Mouse (Mus musculus): ENCODE results near the gene Fam98b. TPM values are rescaled to one million over a fixed set of nuclear protein-coding genes. Genes with fewer than 3 reads are reported as not detected.

Gene Fam98b
- polyA plus RNA-seq, 1 experiment: 30.1 TPM

GRCm38 (mm10) chr2:117222651-117223050, 26.9 kb upstream of the Fam98b start:
- Histone ChIP-seq H3K4me1 (ENCODE audit: control insufficient read depth, insufficient read depth, low read length) (peaks cover 2% of the 10 kb centered on the region), H3K4me3 (ENCODE audit: insufficient read depth, low read length) (no peak overlapping the region), H3K27ac (ENCODE audit: insufficient read depth, low read depth, low read length) (no peak overlapping the region)
- TF ChIP-seq POLR2A (IDR thresholded peaks at IDR 0.05; ENCODE audit: borderline replicate concordance, low read depth, low read length): no peak
- no peak for TF ChIP-seq CTCF (IDR thresholded peaks at IDR 0.05; ENCODE audit: low read depth, low read length)

DNA sequence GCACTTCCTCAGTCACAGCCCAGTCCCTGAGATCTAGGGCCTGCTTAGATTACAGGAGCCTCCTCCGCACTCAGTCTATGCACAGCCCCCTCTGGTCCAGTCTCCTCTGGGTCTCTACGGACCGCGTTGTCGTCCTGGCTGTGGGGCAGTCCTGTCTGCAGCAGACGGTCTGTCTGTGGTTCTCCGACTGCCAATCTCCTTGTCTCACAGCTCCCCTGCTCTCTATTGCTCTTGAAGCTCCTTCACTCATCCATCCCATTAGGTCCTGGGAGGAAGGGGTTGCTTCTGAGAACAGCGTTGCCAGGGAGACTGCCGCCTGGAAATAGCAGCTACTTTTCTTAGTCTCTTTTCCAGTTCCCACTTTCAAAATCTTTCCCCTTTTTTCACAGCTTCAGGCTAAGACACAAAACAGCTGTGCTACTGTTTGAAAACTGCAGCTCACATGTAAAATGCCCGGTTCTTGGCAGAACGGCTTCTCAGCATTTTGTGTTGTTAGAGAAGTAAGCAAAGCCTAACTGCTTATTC, 20.9 kb upstream of the Fam98b start:
- Histone ChIP-seq H3K4me1 (ENCODE audit: control insufficient read depth, insufficient read depth, low read length) (peaks cover 2% of the 10 kb centered on the region), H3K4me3 (ENCODE audit: insufficient read depth, low read length) (no peak overlapping the region), H3K27ac (ENCODE audit: insufficient read depth, low read depth, low read length) (no peak overlapping the region)
- no peak for TF ChIP-seq CTCF (IDR thresholded peaks at IDR 0.05; ENCODE audit: low read depth, low read length)
- no peak for TF ChIP-seq POLR2A (IDR thresholded peaks at IDR 0.05; ENCODE audit: borderline replicate concordance, low read depth, low read length)

DNA sequence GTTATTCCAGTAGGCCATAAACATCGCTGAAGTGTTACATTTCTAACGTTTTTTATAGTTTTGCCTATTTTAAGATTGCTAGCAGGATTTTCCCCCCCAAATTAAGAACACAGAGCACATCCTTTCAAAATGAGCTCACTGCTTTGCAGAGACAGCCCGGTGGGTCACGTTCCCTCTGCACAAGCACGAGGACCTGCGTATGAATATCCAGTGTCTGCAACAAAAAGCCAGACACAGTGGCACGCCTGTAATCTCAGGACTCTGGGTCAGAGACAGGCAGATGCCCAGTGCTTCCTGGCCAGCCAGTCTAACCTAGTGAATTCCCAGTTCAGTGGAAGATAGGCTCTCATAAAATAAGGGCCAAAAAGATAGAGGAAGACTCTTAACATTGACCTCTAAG, 19.3 kb upstream of the Fam98b start:
- H3K4me3 ChIP-seq (ENCODE audit: insufficient read depth, low read length): no peak overlapping the region
- no peak overlapping the region for H3K27ac ChIP-seq (ENCODE audit: insufficient read depth, low read depth, low read length)
- H3K4me1 ChIP-seq (ENCODE audit: control insufficient read depth, insufficient read depth, low read length): peaks cover 2% of the 10 kb centered on the region
- TF ChIP-seq CTCF (IDR thresholded peaks at IDR 0.05; ENCODE audit: low read depth, low read length): no peak
- TF ChIP-seq POLR2A (IDR thresholded peaks at IDR 0.05; ENCODE audit: borderline replicate concordance, low read depth, low read length): no peak

DNA sequence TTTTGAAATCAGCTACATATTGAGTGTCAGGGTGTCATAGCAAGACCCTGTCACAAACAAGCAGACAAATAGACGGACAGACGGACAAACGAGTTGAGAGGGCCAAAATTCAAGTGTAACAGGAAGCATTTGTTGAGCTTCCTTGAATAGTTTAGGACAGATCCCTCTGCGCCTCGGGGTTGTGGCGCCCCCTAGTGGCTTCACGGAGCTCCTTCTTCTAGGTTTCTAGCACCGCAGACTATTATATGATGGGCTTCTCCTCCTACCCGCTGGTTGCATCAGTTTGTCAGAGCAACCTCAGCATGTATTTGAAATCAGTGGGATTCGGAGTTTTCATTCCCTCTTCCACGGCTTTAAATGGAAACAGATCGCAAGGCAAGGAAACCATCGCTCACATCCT, 18.3 kb upstream of the Fam98b start:
- Histone ChIP-seq H3K27ac (ENCODE audit: insufficient read depth, low read depth, low read length) (no peak overlapping the region), H3K4me3 (ENCODE audit: insufficient read depth, low read length) (no peak overlapping the region), H3K4me1 (ENCODE audit: control insufficient read depth, insufficient read depth, low read length) (peaks cover 2% of the 10 kb centered on the region)
- TF ChIP-seq POLR2A (IDR thresholded peaks at IDR 0.05; ENCODE audit: borderline replicate concordance, low read depth, low read length) (no peak), CTCF (IDR thresholded peaks at IDR 0.05; ENCODE audit: low read depth, low read length) (peak; percentile 97)

DNA sequence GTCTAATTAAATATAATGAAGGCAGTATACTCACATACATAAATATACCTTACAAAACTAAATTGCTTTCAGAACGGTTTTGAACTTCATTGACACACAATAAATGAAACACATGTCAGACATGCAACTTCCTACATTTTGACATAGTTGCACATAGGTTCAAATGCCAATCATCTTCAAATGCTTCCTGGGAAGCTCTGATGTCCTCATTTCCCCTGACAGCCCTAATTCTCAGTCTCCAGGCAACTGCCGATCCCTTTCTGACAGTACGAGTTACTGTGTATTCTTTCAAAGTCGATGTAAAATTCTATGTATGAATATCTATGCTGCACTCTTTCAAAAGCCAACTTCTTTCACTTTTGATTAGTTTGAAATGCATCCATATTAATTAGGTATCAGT, 7.6 kb upstream of the Fam98b start:
- H3K27ac ChIP-seq (ENCODE audit: insufficient read depth, low read depth, low read length): no peak overlapping the region
- H3K4me1 ChIP-seq (ENCODE audit: control insufficient read depth, insufficient read depth, low read length): no peaks in the 10 kb centered on the region
- no peak overlapping the region for H3K4me3 ChIP-seq (ENCODE audit: insufficient read depth, low read length)
- no peak for TF ChIP-seq POLR2A (IDR thresholded peaks at IDR 0.05; ENCODE audit: borderline replicate concordance, low read depth, low read length)
- no peak for TF ChIP-seq CTCF (IDR thresholded peaks at IDR 0.05; ENCODE audit: low read depth, low read length)

DNA sequence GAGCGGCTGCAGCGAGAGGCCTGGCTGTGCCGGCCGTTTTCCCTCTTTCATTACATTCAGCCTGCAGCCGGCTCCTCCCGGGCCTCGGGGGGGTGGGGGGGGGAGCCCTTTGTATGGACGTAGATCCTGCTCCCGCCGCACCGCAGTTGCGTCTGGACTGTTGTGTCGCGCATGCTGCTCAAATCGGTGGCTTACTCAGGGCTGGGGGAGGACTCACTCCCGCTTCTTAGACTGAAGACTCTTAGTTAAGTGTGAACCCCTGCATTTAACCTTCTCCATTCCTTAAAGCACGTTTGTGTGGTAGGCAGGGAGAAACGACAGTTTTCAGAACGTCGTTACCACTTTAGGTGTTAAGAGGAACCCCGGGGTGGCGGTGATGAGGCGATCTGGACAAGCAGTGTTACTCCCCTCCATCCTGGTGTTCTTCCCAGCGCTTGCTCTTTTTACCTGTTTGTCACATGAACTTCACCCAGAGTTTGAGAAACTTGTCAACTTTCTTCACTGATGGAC, 517 bp downstream of the Fam98b start:
- H3K4me1 ChIP-seq (ENCODE audit: control insufficient read depth, insufficient read depth, low read length): peaks cover 2% of the 10 kb centered on the region; the same call in 1 of the 2 replicates
- no peak for TF ChIP-seq CTCF (IDR thresholded peaks at IDR 0.05; ENCODE audit: low read depth, low read length)
- no peak for TF ChIP-seq POLR2A (IDR thresholded peaks at IDR 0.05; ENCODE audit: borderline replicate concordance, low read depth, low read length)
- no peak overlapping the region for H3K27ac ChIP-seq (ENCODE audit: insufficient read depth, low read depth, low read length)
- peak overlapping the region; percentile 94 for H3K4me3 ChIP-seq (ENCODE audit: insufficient read depth, low read length)

GRCm38 (mm10) chr2:117255415-117255814, 5.9 kb downstream of the Fam98b start:
- no peak overlapping the region for H3K27ac ChIP-seq (ENCODE audit: insufficient read depth, low read depth, low read length)
- no peak overlapping the region for H3K4me3 ChIP-seq (ENCODE audit: insufficient read depth, low read length)
- TF ChIP-seq CTCF (IDR thresholded peaks at IDR 0.05; ENCODE audit: low read depth, low read length) (no peak), POLR2A (IDR thresholded peaks at IDR 0.05; ENCODE audit: borderline replicate concordance, low read depth, low read length) (no peak)
- H3K4me1 ChIP-seq (ENCODE audit: control insufficient read depth, insufficient read depth, low read length): peaks cover 4% of the 10 kb centered on the region; the same call in 1 of the 2 replicates

DNA sequence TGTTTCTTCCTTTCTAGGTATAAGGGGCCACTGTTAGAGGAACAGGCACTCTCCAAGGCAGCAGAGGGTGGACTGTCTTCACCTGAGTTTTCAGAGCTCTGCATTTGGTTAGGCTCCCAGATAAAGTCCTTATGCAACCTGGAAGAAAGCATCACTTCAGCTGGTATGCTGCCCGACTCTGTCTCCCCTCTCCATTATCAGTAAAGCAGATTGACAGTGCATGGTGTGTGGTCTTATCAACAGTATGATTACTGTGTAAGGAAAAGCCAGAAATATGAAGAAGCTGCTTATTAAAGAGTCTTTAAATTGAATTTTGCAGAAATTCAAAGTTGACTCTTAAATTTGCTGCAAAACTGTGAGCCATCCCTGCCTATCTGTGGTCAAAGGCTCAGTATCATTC, 8.1 kb downstream of the Fam98b start:
- H3K4me1 ChIP-seq (ENCODE audit: control insufficient read depth, insufficient read depth, low read length): peaks cover 12% of the 10 kb centered on the region
- no peak overlapping the region for H3K27ac ChIP-seq (ENCODE audit: insufficient read depth, low read depth, low read length)
- no peak overlapping the region for H3K4me3 ChIP-seq (ENCODE audit: insufficient read depth, low read length)
- TF ChIP-seq POLR2A (IDR thresholded peaks at IDR 0.05; ENCODE audit: borderline replicate concordance, low read depth, low read length) (no peak), CTCF (IDR thresholded peaks at IDR 0.05; ENCODE audit: low read depth, low read length) (no peak)

DNA sequence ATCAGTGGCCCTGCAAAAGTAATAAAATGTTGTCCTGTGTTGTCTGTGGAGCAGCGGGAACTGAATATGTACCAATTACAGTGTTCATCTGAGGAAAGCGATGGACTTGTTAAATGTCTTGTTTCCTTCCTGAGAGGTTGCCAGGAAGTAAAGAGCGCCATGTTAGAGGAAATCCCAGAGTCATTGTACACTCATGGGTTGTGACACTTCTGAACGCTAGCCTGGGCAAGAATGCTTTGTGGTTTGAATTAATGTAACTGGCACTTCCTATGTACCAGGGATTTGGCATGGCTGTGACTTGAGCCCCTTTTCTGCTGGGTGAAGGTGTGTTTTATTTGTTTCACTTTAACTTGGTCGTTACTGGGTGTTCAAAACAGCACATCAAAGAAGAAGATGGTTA, 12.6 kb downstream of the Fam98b start:
- Histone ChIP-seq H3K27ac (ENCODE audit: insufficient read depth, low read depth, low read length) (no peak overlapping the region), H3K4me1 (ENCODE audit: control insufficient read depth, insufficient read depth, low read length) (peaks cover 10% of the 10 kb centered on the region), H3K4me3 (ENCODE audit: insufficient read depth, low read length) (no peak overlapping the region)
- TF ChIP-seq CTCF (IDR thresholded peaks at IDR 0.05; ENCODE audit: low read depth, low read length) (no peak), POLR2A (IDR thresholded peaks at IDR 0.05; ENCODE audit: borderline replicate concordance, low read depth, low read length) (no peak)

- Histone ChIP-seq H3K4me3 (ENCODE audit: insufficient read depth, low read length) (no peak overlapping the region), H3K27ac (ENCODE audit: insufficient read depth, low read depth, low read length) (no peak overlapping the region)
- TF ChIP-seq POLR2A (IDR thresholded peaks at IDR 0.05; ENCODE audit: borderline replicate concordance, low read depth, low read length) (no peak), CTCF (IDR thresholded peaks at IDR 0.05; ENCODE audit: low read depth, low read length) (peak; percentile 75)
Observed at GRCm38 (mm10) chr2:117263786-117264408, 14.4 kb downstream of the Fam98b start.

More at GRCm38 (mm10) chr2:117263786-117264408, 14.4 kb downstream of the Fam98b start:
- H3K4me1 ChIP-seq (ENCODE audit: control insufficient read depth, insufficient read depth, low read length): peaks cover 10% of the 10 kb centered on the region
